Mouse (Mus musculus) heart, adult 9 months (tissue): ENCODE data around the gene Mon1a.

Experiments used
- DNase-seq, 2 experiments: peaks; one replicate each; pipeline ENCODE4 v3.0.0; 2022; ENCODE audit warnings: low spot score in 2 of 2

Gene Mon1a

DNA sequence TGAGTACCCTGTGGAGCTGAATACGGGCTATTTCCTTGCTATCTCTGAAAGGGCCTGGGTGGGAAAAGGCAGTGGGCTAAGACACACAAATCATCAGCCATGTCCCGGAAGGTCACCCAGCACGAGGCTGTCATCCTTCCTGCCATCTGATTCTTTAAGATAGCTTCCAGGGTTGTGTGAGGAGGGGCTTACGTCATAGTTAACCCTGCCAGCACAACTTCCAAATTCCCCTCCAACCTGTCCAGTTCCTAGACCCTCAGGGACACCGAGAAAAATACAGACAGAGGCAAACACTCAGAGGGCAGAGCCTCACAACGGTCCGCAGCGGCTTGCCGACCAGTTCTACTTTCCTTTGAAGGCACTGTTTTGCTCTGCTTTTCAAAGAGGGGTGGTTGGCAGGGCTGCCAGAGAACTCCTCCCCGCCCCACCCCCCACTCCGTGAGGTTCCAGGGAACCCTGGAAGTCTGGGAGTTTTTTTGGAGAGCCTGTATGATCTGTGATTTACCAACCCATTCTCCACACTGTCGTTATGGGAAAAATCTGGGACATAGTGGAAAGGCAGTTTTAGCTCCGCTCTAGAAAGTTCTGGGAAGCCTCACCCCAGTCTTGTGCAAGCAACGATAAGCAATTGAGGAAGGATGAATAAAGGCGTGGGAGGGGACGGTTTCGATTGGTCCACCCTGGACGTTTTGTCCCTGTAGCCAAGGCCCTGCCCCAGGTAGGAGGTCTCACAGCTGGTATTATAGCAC is 20.6 kb downstream of the Mon1a start:
- peak; percentile 74 to 78 for DNase-seq

DNA sequence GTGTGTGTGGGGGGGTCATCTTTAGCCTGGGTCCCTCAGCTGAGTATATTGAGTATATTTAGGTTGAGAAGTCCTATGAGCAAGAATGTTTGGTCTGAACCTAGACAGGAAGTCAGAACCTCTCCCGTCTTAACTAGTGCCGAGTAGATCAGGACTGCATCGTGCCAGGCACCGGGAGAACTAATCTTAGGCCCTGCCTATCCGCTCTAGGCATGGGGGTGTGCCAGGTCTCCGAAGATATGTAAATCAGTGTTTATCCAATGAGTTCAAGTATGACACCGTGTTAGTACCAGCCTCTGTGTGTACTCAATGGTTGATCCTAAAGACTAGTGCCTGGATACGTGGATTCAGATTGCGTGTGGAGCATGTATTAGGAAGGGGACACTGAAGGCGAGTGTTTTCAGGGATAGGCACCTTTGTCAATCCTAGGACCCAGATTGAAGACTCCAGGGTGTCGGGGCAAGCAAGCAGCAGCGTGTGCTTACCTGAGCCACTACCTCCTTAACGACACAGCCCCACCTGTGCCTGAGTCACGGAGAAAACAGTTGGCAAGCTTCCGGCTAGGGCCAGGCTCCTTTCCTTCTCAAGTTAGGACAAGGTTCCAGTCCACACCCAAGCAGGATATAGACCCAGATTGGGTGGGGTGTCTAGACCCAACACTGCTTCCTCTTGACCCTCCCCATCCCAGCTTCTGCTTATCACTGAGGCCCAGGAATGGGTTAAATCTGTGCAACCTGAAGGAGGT is 22.2 kb downstream of the Mon1a start:
- no peak for DNase-seq

DNA sequence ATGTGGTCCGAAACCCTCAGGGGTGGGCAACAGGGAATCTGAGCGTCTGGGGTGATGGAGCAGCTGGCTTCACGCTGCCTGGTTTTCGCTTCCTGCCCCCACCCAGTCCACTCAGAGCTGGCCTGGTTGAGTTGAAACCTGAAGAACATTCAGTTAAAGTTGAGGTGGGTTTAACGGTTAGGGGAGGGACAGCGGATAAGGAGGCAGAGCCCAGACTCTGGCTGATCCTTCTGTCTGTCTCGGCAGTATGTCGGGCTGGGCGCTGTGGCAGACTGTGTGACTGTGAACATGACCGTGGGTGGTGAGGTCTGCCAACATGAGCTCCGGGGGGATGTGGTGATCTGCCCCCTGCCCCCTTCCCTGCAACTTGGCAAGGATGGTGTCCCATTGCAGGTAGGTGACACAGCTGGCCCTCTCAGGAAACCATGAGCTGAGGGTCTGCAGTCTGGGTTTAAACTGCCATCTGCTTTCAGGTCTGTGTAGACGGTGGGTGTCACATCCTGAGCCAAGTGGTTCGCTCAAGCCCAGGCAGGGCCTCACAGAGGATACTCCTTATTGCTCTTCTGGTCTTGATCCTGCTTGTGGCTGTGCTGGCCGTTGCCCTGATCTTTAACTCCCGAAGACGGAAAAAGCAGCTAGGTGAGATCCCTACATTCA is 26.9 kb downstream of the Mon1a start:
- no peak for DNase-seq

DNA sequence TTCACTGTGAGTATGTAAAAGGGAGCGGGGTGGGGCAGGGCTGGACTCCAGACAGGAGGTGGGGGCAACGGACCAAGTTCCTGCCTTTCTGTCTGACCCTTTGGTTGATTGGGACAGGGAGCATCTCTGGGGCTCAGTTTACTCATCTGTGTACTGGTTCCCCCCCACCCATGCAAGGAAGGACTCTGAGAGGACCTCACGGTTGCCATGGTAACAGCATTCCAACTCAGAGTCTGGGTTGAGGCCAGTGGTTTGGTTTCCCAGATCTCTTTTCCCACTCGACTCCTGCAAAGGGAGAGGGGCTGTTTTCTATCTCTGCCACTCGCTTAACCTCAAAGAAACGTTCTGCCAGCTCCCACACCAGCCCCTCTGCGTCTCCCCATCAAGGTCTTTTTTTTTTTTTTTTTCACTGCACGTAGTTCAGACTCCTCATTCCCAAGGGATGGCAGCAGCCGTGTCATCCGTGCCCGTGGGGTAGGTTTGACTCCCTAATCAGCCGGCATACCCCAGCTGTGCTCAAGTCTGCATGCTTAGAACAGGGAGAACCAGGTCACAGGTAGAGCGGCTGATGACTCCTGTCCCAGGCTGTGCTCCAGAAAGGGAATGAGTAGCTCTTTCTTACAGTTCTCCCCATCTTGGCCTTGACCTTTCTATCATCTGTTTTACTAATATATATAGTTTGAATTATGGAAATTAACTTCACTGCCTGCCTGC is 30.1 kb downstream of the Mon1a start:
- DNase-seq, result no peak

DNA sequence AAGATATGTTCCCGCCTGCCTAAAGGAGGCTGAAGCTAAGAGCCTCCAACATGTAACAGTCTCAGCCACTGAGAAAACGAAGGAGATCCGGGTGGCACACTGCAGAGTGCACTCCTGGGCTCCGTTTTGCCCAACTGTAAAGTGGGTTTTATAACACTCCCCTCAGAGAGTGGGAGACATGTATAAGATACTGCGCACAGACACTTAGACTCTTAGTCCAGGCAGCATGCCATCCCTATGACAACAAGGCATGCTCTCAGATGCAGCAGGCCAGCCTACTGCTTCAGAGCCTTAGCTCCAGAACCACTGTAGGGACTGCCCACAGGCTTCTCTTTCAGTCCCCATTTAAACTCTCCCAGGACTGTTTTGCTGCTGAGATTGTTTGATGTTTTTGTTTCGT is 30.9 kb downstream of the Mon1a start:
- no peak for DNase-seq

DNA sequence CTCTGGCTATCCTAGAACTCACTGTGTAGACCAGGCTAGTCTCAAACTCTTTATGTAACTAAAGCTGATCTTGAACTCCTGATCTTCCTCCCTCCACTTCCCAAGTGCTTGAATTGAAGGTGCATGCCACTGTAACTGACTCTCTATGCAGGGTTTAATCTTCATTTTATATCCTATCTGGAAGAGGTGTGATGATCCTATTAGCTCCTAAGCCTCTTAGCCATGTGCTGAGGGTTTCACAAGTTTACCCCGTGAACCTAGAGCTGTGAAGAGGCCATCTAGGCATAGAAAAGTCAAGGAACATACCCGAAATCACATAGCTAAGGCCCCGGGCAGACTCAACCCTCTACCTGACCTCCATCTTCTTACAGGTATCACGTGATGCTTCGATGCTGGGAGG is 31.5 kb downstream of the Mon1a start:
- DNase-seq, result no peak

DNA sequence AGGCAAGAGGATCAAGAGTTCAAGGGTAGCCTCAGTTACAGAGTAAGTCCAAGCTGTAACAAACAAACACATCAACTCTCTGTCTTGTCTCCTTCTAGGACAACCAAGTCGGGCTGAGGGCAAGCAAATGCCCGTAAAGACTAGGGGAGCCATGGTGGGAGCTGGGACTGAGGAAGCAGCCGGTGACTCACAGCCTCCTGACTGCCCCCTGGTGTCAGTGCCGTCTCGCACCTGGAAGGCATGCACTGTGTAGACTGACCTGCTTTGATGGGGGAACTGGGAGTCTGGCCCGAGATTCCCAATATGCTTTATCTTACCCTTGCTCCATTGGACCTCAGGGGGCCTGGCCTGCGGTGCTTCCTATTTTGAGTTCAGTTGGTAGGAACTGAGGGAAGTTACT is 35.1 kb downstream of the Mon1a start:
- DNase-seq, result no peak

DNA sequence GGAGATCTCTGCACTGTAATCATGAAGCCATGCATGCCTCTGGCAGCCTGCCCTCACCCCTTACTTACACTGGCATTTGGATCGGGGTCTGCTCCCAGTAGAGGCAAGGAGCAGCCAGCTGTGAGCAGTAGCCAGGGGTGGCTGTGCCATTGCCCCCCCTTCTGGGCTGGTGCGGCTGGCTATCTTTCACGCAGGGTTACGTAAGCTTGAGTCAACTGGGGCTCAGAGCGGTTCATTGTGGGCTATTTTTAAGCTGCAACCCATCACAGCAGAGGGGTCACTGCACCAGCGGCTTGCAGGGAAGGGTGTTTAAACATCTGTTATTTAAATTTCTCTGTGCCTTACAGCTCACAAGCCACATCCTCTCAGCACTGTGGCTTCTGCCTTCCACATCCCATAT is 36.0 kb downstream of the Mon1a start:
- peak; percentile 69 to 80 for DNase-seq

DNA sequence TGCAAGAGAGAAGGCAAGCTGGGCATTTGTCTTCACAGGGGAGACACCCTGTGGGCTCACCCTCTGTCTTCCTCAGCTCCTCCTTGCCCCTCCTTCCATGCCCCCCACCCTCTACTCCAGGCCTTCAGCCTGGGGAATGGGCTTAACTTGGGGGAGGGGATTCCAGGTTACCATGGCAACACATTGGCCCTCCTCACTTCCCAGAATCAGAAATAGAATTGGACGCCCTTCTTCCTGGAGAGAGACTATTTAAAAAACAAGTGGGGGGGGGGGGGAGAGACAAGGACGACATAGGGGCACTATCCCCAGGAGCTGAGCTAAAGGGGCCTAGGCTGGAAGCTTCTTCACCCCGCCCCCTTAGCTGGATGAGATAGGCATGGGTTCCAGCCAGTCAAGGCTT is 37.3 kb downstream of the Mon1a start:
- DNase-seq, result no peak

DNA sequence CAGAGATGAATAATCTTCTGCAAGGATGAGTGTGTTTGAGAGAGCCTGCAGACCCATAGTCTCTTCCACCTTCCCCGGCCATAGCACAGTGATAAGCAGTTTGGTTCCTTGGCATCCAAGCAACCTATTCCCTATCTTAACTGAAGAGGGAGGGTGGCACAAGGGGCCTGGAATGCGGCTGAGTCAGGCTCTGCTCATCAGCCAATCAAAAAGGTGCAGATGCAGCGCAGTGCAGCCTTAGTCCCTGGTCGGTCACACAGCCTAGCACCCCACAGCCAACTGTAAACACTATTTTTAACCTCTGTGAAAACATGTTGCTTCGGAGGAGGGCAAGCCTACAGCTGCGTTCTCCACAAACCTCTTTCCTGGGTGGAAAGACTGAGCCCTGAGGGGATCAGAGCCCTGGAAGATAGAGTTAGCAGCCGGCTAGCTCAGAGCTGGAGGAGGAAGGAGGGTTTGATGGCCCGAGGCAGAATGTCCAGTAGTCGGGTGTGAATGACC is 39.0 kb downstream of the Mon1a start:
- DNase-seq, result peak in 1 of 2 experiments; percentile 26

DNA sequence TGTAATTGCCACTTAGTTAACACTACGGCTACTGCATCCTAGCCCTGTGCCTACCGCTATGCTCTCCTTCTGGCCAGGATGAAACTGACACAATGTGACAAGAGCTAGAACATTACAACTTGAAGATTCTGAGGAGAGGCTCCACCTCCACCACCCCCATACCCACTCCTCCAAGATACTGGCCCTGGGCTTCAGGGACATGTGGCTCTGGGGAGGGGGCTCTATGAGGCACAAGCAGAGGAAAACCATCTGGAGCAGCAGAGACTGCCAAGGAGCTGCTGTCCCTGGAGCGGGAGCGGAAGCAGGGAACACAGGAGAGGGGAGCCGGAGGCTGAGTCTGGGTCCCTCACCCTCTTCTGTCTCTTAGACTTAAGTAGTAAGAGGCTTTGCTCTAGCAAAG is 39.8 kb downstream of the Mon1a start:
- no peak for DNase-seq

- no peak for DNase-seq
Measured at GRCm38 (mm10) chr9:107928169-107928568, 40.2 kb downstream of the Mon1a start, which contains the start of gene Actl11. Gene Actl11 (plus strand): TSS chr9:107928469.

DNA sequence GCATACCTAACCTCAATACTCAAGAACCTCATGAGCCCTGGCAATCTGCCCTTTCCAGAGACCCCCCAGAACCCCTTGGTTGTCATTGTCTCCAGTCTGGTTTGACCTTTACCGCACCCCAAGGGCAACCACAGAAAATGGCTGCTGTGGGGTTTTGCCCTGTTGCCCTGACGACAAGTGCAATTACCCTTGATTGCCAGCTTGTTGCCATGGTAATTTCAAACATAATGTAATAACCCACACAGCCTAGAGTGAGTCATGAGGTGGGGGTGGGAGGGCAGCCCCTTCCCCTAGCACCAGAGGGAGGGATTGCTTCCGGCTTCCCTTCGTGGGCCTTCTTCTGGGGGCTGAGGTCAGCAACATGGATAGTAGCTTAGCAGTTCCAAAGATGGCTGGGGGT is 44.3 kb downstream of the Mon1a start:
- no peak for DNase-seq

GRCm38 (mm10) chr9:107934146-107934545 is 46.2 kb downstream of the Mon1a start:
- no peak for DNase-seq

DNA sequence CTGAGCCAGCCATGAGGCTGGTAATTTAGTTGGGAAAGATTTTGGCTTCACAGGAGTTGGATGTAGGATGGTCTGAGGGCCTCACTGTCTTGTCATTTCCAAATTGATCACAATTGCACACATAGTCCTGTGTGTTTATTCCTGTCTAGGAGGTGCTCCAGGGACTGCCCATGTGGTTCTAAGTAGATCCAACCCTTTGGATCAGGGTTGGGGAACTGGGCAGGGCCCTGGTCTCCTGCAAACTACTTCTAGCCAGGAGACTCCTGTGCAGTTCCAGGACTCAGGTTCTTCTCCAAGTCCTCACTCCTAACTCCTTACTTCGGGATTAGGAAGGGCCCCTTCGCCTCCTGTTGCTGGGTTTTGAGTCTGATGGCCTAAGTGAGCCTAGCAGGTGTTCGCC is 47.4 kb downstream of the Mon1a start, which contains the start of gene Camkv:
Gene Camkv, plus strand, starts transcription at position 301 of the 400 bp plus-strand sequence.
- no peak for DNase-seq

GRCm38 (mm10) chr9:107935790-107936214 is 47.9 kb downstream of the Mon1a start:
- no peak for DNase-seq

DNA sequence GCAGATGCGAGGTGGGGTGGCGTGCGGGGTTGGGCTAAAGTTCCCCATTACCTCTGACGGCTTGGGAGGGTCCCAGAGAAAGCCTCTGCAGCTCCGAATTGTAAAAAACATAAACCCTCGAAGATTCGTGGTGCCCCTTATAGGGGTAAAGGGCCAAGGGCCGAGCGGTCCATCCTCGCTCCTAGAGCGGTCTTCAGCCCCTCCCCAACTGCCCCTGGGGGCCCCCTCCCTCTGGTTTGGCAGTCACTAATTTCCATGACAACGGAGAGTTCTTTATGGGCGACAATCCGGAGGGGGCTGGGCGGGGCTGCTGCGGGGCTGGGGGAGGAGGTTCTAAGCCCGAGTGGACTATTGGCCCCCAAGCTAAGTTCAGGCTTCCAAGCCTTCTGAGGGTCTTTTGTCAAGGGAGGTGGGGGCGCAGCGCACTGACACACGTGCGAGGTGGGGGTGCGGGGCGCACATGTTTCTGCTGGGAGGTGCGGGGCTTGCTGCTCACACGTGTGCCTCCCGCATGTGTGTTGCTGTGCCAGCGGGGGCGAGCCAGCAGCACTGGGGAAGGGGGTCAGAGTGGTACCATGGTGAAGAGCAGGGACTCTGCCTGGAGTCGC is 48.4 kb downstream of the Mon1a start:
- no peak for DNase-seq

GRCm38 (mm10) chr9:107936831-107937230 is 48.9 kb downstream of the Mon1a start:
- DNase-seq, result no peak

GRCm38 (mm10) chr9:107947241-107948194 is 59.6 kb downstream of the Mon1a start:
- no peak for DNase-seq
